Comparison of ENCODE assay signal across 18 mouse cellular contexts in genomic region chr5:113950133-113950532, GRCm38 (mm10). TPM values are rescaled to one million over a fixed set of nuclear protein-coding genes. Genes with fewer than 3 reads are reported as not detected.
A peak's percentile ranks its signal among the peaks of the same experiment; 100 is the strongest.
DNase-seq lines count a peak whose midpoint lies in the region; ATAC-seq lines count a peak whose summit lies in the region.
"Had no signal": no experiment of that assay in that cellular context is flagged by ENCODE, and none has a peak within 500 bp of the region (broad histone marks: within the 10 kb centered on the region; RNA-seq: fewer than 3 reads in every experiment).

No protein-coding gene starts in this region.

- no peak for ATAC-seq in hindbrain, embryonic 15.5 days (ENCODE audit: low FRiP score, low read depth)
- ATAC-seq in hindbrain, embryonic 14.5 days (ENCODE audit: low FRiP score): no peak

- peak; percentile 33 for DNase-seq in cerebellum, adult 11 months
- DNase-seq in cerebellum, postnatal 4 days (ENCODE audit: low spot score in 2 of 2): no peak
- DNase-seq in hindbrain, embryonic 14.5 days (ENCODE audit: low spot score): no peak
- peak; percentile 35 for DNase-seq in MN1 (ENCODE audit: low spot score)
- DNase-seq in cerebellum, postnatal 36 days: peak; percentile 33 to 38
- no peak for DNase-seq in thymus, postnatal 0 days (ENCODE audit: low spot score)
- no peak for DNase-seq in adrenal gland, postnatal 14 days
- DNase-seq: adrenal gland, postnatal 10 days; heart, adult 2 months; kidney, postnatal 10 days; lung, postnatal 14 days; thymus, adult 18-20 months had no signal

- 73% methylated on average over 17 of the region's 17 CpGs for WGBS in hindbrain, embryonic 15.5 days
- WGBS in hindbrain, embryonic 14.5 days: 77% methylated on average over 17 of the region's 17 CpGs

- H3K27ac ChIP-seq in hindbrain, embryonic 15.5 days (replicated peaks): peak overlapping the region; percentile 17; the same call in 1 of the 2 replicates
- no peak overlapping the region for H3K27ac ChIP-seq in hindbrain, embryonic 14.5 days
- H3K27ac ChIP-seq: embryonic facial prominence, embryonic 15.5 days; heart, adult 2 months had no signal

- H3K27me3 ChIP-seq in hindbrain, embryonic 15.5 days: no peaks in the 10 kb centered on the region
- no peaks in the 10 kb centered on the region for H3K27me3 ChIP-seq in hindbrain, embryonic 14.5 days (ENCODE audit: control insufficient read depth, insufficient read depth, low read length)
- H3K27me3 ChIP-seq: embryonic facial prominence, embryonic 15.5 days; midbrain, embryonic 12.5 days had no signal

- no peak overlapping the region for H3K9ac ChIP-seq in hindbrain, embryonic 15.5 days
- no peak overlapping the region for H3K9ac ChIP-seq in hindbrain, embryonic 14.5 days
- H3K9ac ChIP-seq: embryonic facial prominence, embryonic 15.5 days; midbrain, embryonic 12.5 days had no signal

- H3K36me3 ChIP-seq in hindbrain, embryonic 15.5 days: peaks cover 69% of the 10 kb centered on the region
- H3K36me3 ChIP-seq in hindbrain, embryonic 14.5 days (replicated peaks; ENCODE audit: control insufficient read depth, insufficient read depth): peaks cover 87% of the 10 kb centered on the region

- H3K4me1 ChIP-seq in hindbrain, embryonic 15.5 days (replicated peaks): peaks cover 8% of the 10 kb centered on the region; the same call in 1 of the 2 replicates
- no peaks in the 10 kb centered on the region for H3K4me1 ChIP-seq in hindbrain, embryonic 14.5 days (replicated peaks; ENCODE audit: control insufficient read depth, insufficient read depth, low read length)
- H3K4me1 ChIP-seq: embryonic facial prominence, embryonic 15.5 days; midbrain, embryonic 12.5 days had no signal

- no peak overlapping the region for H3K4me2 ChIP-seq in hindbrain, embryonic 15.5 days
- no peak overlapping the region for H3K4me2 ChIP-seq in hindbrain, embryonic 14.5 days (replicated peaks)
- H3K4me2 ChIP-seq: embryonic facial prominence, embryonic 15.5 days; midbrain, embryonic 12.5 days had no signal

- H3K4me3 ChIP-seq in hindbrain, embryonic 15.5 days: no peak overlapping the region
- no peak overlapping the region for H3K4me3 ChIP-seq in hindbrain, embryonic 14.5 days (replicated peaks; ENCODE audit: low read length)
- H3K4me3 ChIP-seq: embryonic facial prominence, embryonic 15.5 days; heart, adult 2 months; midbrain, embryonic 12.5 days had no signal

- no peaks in the 10 kb centered on the region for H3K9me3 ChIP-seq in hindbrain, embryonic 15.5 days
- no peaks in the 10 kb centered on the region for H3K9me3 ChIP-seq in hindbrain, embryonic 14.5 days (ENCODE audit: control insufficient read depth, low read length)
- H3K9me3 ChIP-seq: embryonic facial prominence, embryonic 15.5 days; midbrain, embryonic 12.5 days had no signal

RNA-seq across cellular contexts. Expression of gene Coro1c, which starts 41.6 kb away (rescaled TPM):
- polyA plus RNA-seq in hindbrain, embryonic 15.5 days (2015; fragmentation: Nextera tagmentation; extraction: Ambion mirVana): 175 and 182 TPM in 2 replicates
- 172 and 177 TPM in 2 replicates for polyA plus RNA-seq in hindbrain, embryonic 14.5 days (2014; fragmentation: Nextera tagmentation; extraction: Ambion mirVana)
- 71.3 and 75.3 TPM in 2 replicates for polyA plus RNA-seq in thymus, postnatal 0 days (2015; fragmentation: Nextera tagmentation; extraction: Ambion mirVana)
- 52.9 and 58.0 TPM in 2 replicates for total RNA-seq in adrenal gland, postnatal 14 days (2021)

RNA-seq across cellular contexts. Expression of gene Ssh1, which starts 43.6 kb away (rescaled TPM):
- 12.4 and 12.8 TPM in 2 replicates for polyA plus RNA-seq in hindbrain, embryonic 15.5 days (2015; fragmentation: Nextera tagmentation; extraction: Ambion mirVana)
- 17.8 and 19.4 TPM in 2 replicates for polyA plus RNA-seq in hindbrain, embryonic 14.5 days (2014; fragmentation: Nextera tagmentation; extraction: Ambion mirVana)
- 4.2 and 4.4 TPM in 2 replicates for polyA plus RNA-seq in thymus, postnatal 0 days (2015; fragmentation: Nextera tagmentation; extraction: Ambion mirVana)
- total RNA-seq in adrenal gland, postnatal 14 days (2021): 18.8 and 21.2 TPM in 2 replicates

RNA-seq across cellular contexts. Expression of gene Dao, which starts 53.4 kb away (rescaled TPM):
- 0.09 TPM in 1 of 2 replicates, not detected in the other for polyA plus RNA-seq in hindbrain, embryonic 15.5 days (2015; fragmentation: Nextera tagmentation; extraction: Ambion mirVana)
- polyA plus RNA-seq in hindbrain, embryonic 14.5 days (2014; fragmentation: Nextera tagmentation; extraction: Ambion mirVana): not detected in 2 replicates
- polyA plus RNA-seq in thymus, postnatal 0 days (2015; fragmentation: Nextera tagmentation; extraction: Ambion mirVana): 0.08 and 0.16 TPM in 2 replicates
- total RNA-seq in adrenal gland, postnatal 14 days (2021): not detected in 2 replicates
- total RNA-seq: adrenal gland, postnatal 10 days; common myeloid progenitor, adult 5-6 weeks; heart, adult 2 months; liver, adult 2 months had no signal
- polyA plus RNA-seq: embryonic facial prominence, embryonic 15.5 days; heart, adult 2 months; liver, adult 2 months; midbrain, embryonic 12.5 days; neural tube, embryonic 11.5 days had no signal

Comparison
In these comparisons a context has a peak if more than half of its experiments do, and no peak if none do; other contexts are left out.
1. DNase-seq: peak in cerebellum, adult 11 months (single experiment), MN1 (single experiment) and cerebellum, postnatal 36 days (2 of 2); none in cerebellum, postnatal 4 days (0 of 2), hindbrain, embryonic 14.5 days (single experiment), thymus, postnatal 0 days (single experiment) and adrenal gland, postnatal 14 days (single experiment).